In genomic region chr7:46606391-46607030, GRCm38 (mm10) we compare ENCODE assay signal across 9 mouse cellular contexts. TPM values are rescaled to one million over a fixed set of nuclear protein-coding genes. Genes with fewer than 3 reads are reported as not detected.
A peak's percentile ranks its signal among the peaks of the same experiment; 100 is the strongest.
DNase-seq lines count a peak whose midpoint lies in the region; ATAC-seq and TF ChIP-seq lines count a peak whose summit lies in the region.
"Had no signal": no experiment of that assay in that cellular context is flagged by ENCODE, and none has a peak within 500 bp of the region (broad histone marks: within the 10 kb centered on the region; RNA-seq: fewer than 3 reads in every experiment).

No protein-coding gene starts in this region.

- WGBS in forebrain, embryonic 11.5 days, result 78% methylated on average over 7 of the region's 7 CpGs
- 85% methylated on average over 7 of the region's 7 CpGs for WGBS in midbrain, embryonic 10.5 days

- H3K27me3 ChIP-seq in forebrain, embryonic 11.5 days (ENCODE audit: control insufficient read depth, insufficient read depth, low read length), result no peaks in the 10 kb centered on the region
- H3K27me3 ChIP-seq in midbrain, embryonic 10.5 days (ENCODE audit: low read depth, poor library complexity, severe bottlenecking), result no peaks in the 10 kb centered on the region
- H3K27me3 ChIP-seq: limb, embryonic 12.5 days had no signal

- no peak overlapping the region; the same call in 1 of the 2 replicates for H3K27ac ChIP-seq in ES-E14 (ENCODE audit: insufficient read depth, low read depth, low read length, poor library complexity, severe bottlenecking)
- peak overlapping the region; percentile 86 for H3K27ac ChIP-seq in bone marrow macrophage, adult 2 months (ENCODE audit: insufficient read depth, low read depth, low read length)
- H3K27ac ChIP-seq in forebrain, embryonic 11.5 days (ENCODE audit: low read depth, low read length), result no peak overlapping the region
- no peak overlapping the region for H3K27ac ChIP-seq in midbrain, embryonic 10.5 days (replicated peaks)
- H3K27ac ChIP-seq: limb, embryonic 12.5 days had no signal

- peak; percentile 94 for TF ChIP-seq CTCF in bone marrow macrophage, adult 2 months (IDR thresholded peaks at IDR 0.05; ENCODE audit: low read depth, low read length)

- in situ Hi-C loops in ES-E14 (cut with MboI; ENCODE audit: low sequenced_read_pairs in 2 of 2, unreplicated experiment in 2 of 2), result loop anchor here (5.0 to 10.0 kb wide), 2 partner anchors 212 to 214 kb away; partner anchors contain the start of gene Kcnc1 (in 1 of the 2)

- no peaks in the 10 kb centered on the region for H3K9me3 ChIP-seq in ES-E14 (ENCODE audit: control insufficient read depth, insufficient read depth, low read depth, low read length)
- H3K9me3 ChIP-seq in forebrain, embryonic 11.5 days (ENCODE audit: control insufficient read depth, low read length), result no peaks in the 10 kb centered on the region
- no peaks in the 10 kb centered on the region for H3K9me3 ChIP-seq in midbrain, embryonic 10.5 days (replicated peaks)
- H3K9me3 ChIP-seq: limb, embryonic 12.5 days had no signal

- no peaks in the 10 kb centered on the region for H3K36me3 ChIP-seq in ES-E14 (ENCODE audit: control insufficient read depth, insufficient read depth, low read length, poor library complexity, severe bottlenecking)
- H3K36me3 ChIP-seq in forebrain, embryonic 11.5 days (ENCODE audit: control insufficient read depth, insufficient read depth, low read length), result no peaks in the 10 kb centered on the region
- H3K36me3 ChIP-seq in midbrain, embryonic 10.5 days, result no peaks in the 10 kb centered on the region
- H3K36me3 ChIP-seq: limb, embryonic 12.5 days had no signal

- H3K9ac ChIP-seq in ES-E14 (ENCODE audit: insufficient read depth, low read depth, low read length, poor library complexity, severe bottlenecking), result peak overlapping the region; percentile 12; the same call in 1 of the 2 replicates
- H3K9ac ChIP-seq in forebrain, embryonic 11.5 days (ENCODE audit: low read length), result no peak overlapping the region
- H3K9ac ChIP-seq: limb, embryonic 12.5 days had no signal

- TF ChIP-seq POLR2A in bone marrow macrophage, adult 2 months (IDR thresholded peaks at IDR 0.05; ENCODE audit: borderline replicate concordance, low read depth, low read length), result no peak

- H3K4me2 ChIP-seq in forebrain, embryonic 11.5 days (ENCODE audit: low read depth, low read length, severe bottlenecking), result no peak overlapping the region
- H3K4me2 ChIP-seq: limb, embryonic 12.5 days had no signal

- 0 out of 4 replicates have a peak overlapping the region, but pooled peaks of 1 of the 2 experiments have one; percentile 45 for H3K4me3 ChIP-seq in ES-E14 (ENCODE audit: insufficient read depth in 1 of 2, low read depth in 1 of 2, low read length in 2 of 2, poor library complexity in 1 of 2, severe bottlenecking in 1 of 2)
- H3K4me3 ChIP-seq in bone marrow macrophage, adult 2 months (ENCODE audit: insufficient read depth, low read length), result no peak overlapping the region
- H3K4me3 ChIP-seq in forebrain, embryonic 11.5 days (ENCODE audit: low read depth, low read length), result no peak overlapping the region
- H3K4me3 ChIP-seq in midbrain, embryonic 10.5 days, result no peak overlapping the region
- H3K4me3 ChIP-seq: limb, embryonic 12.5 days had no signal

- peaks cover 6 to 12% of the 10 kb centered on the region in 2 experiments; a peak in 3 of 4 replicates for H3K4me1 ChIP-seq in ES-E14 (ENCODE audit: control insufficient read depth in 2 of 2, insufficient read depth in 2 of 2, low read length in 2 of 2, poor library complexity in 1 of 2)
- H3K4me1 ChIP-seq in bone marrow macrophage, adult 2 months (ENCODE audit: control insufficient read depth, insufficient read depth, low read length), result peaks cover 30% of the 10 kb centered on the region
- peaks cover 2% of the 10 kb centered on the region; the same call in 1 of the 2 replicates for H3K4me1 ChIP-seq in forebrain, embryonic 11.5 days (replicated peaks; ENCODE audit: control insufficient read depth, insufficient read depth, low read length)
- H3K4me1 ChIP-seq in midbrain, embryonic 10.5 days, result peaks cover 13% of the 10 kb centered on the region

- peak; percentile 68 for DNase-seq in ES-E14 (ENCODE audit: low read depth, low spot score)
- DNase-seq in forebrain, embryonic 11.5 days (ENCODE audit: low spot score), result peak; percentile 84
- DNase-seq in induced T-regulatory cell, adult 2 months (ENCODE audit: low read depth), result peak; percentile 70
- peak; percentile 55 to 57 for DNase-seq in left cerebral cortex, adult 8-10 months (ENCODE audit: low spot score in 2 of 2)
- DNase-seq in midbrain, embryonic 10.5 days (ENCODE audit: low spot score), result peak; percentile 67
- DNase-seq in right cerebral cortex, postnatal 25 days, result peak; percentile 76

- ATAC-seq in forebrain, embryonic 11.5 days (replicated peaks; ENCODE audit: low FRiP score), result peak; percentile 64
- ATAC-seq in inflammation-experienced regulatory T-cells, adult 6 months, result no peak

TF ChIP-seq in ES-E14, 5 proteins besides CTCF, POLR2A, EP300 and RAD21:
- TF ChIP-seq ZNF384 (IDR thresholded peaks at IDR 0.05; ENCODE audit: low read depth, low read length) (no peak), CHD2 (IDR thresholded peaks at IDR 0.05; ENCODE audit: low read depth, low read length) (no peak), HCFC1 (IDR thresholded peaks at IDR 0.05; ENCODE audit: borderline replicate concordance, insufficient read depth, low read length) (0 out of 2 replicates have a peak, but pooled peaks have one; percentile 21), MAFK (IDR thresholded peaks at IDR 0.05; ENCODE audit: insufficient read depth, low read depth, low read length) (no peak), ZC3H11A (IDR thresholded peaks at IDR 0.05; ENCODE audit: borderline replicate concordance, low read depth, low read length) (peak; percentile 16; the same call in 1 of the 2 replicates)

RNA-seq across cellular contexts. Expression of gene Sergef, which starts 33.1 kb away (rescaled TPM):
- 5.4 and 5.7 TPM in 2 replicates for total RNA-seq in ES-E14 (2012; rRNA removed)
- 7.0 and 7.4 TPM in 2 replicates for polyA plus RNA-seq in bone marrow macrophage, adult 2 months (2012; ENCODE audit: insufficient read depth, insufficient read length, missing spikeins)
- polyA plus RNA-seq in forebrain, embryonic 11.5 days (2014; fragmentation: Nextera tagmentation; extraction: Ambion mirVana), result 17.6 and 18.7 TPM in 2 replicates
- 10 to 100 TPM; 66.3 to 76.8 (median 71.3) TPM for total RNA-seq in left cerebral cortex, adult 8-10 months (2022)
- polyA plus RNA-seq in midbrain, embryonic 10.5 days (2016; fragmentation: Nextera tagmentation; extraction: Ambion mirVana), result 17.6 and 19.6 TPM in 2 replicates
- 10 to 100 TPM; 17.1 to 20.4 (median 18.8) TPM for polyA plus RNA-seq in inflammation-experienced regulatory T-cells, adult 6 months (2017; shearing (Covaris generic))
